Mouse (Mus musculus): ENCODE results near the gene Fam89b.
A peak's percentile ranks its signal among the peaks of the same experiment; 100 is the strongest.
"Not testable (repeated sequence)": the region's sequence is repeated elsewhere in the genome, so short reads cannot be mapped to it uniquely, and the experiment has no call there.

Fam89b gene

GRCm38 (mm10) chr19:5711218-5711617 lies 18.2 kb downstream of the Fam89b start:
- peak in 1 of 2 experiments; percentile 79 for DNase-seq (ENCODE audit: low spot score in 2 of 2)

GRCm38 (mm10) chr19:5710581-5710980 lies 18.9 kb downstream of the Fam89b start:
- no peak for DNase-seq (ENCODE audit: low spot score in 2 of 2)

- DNase-seq (ENCODE audit: low spot score in 2 of 2) = no peak
Observed at GRCm38 (mm10) chr19:5710068-5710467, 19.4 kb downstream of the Fam89b start.

- DNase-seq (ENCODE audit: low spot score in 2 of 2) = peak; percentile 60 to 81
Observed at GRCm38 (mm10) chr19:5704801-5705571, 24.5 kb downstream of the Fam89b start.

GRCm38 (mm10) chr19:5704163-5704800 lies 25.2 kb downstream of the Fam89b start, which contains the start of gene Kcnk7:
Gene Kcnk7 (plus strand): TSS chr19:5704367.
- DNase-seq (ENCODE audit: low spot score in 2 of 2) = peak; percentile 48 to 74

GRCm38 (mm10) chr19:5695849-5696462 lies 33.5 kb downstream of the Fam89b start:
- DNase-seq (ENCODE audit: low spot score in 2 of 2) = no peak

- no peak for DNase-seq (ENCODE audit: low spot score in 2 of 2)
Observed at GRCm38 (mm10) chr19:5693801-5694200, 35.7 kb downstream of the Fam89b start.

GRCm38 (mm10) chr19:5692913-5693396 lies 36.5 kb downstream of the Fam89b start:
- DNase-seq (ENCODE audit: low spot score in 2 of 2) = no peak

- DNase-seq (ENCODE audit: low spot score in 2 of 2) = no peak
Observed at GRCm38 (mm10) chr19:5692086-5692912, 37.2 kb downstream of the Fam89b start.

- no peak for DNase-seq (ENCODE audit: low spot score in 2 of 2)
Observed at GRCm38 (mm10) chr19:5691601-5692000, 37.9 kb downstream of the Fam89b start.

- DNase-seq (ENCODE audit: low spot score in 2 of 2) = peak in 1 of 2 experiments; percentile 46
Observed at GRCm38 (mm10) chr19:5690343-5690735, 39.1 kb downstream of the Fam89b start.

GRCm38 (mm10) chr19:5689565-5690342 lies 39.7 kb downstream of the Fam89b start:
- peak; percentile 84 to 85 for DNase-seq (ENCODE audit: low spot score in 2 of 2)

GRCm38 (mm10) chr19:5689088-5689428 lies 40.4 kb downstream of the Fam89b start:
- DNase-seq (ENCODE audit: low spot score in 2 of 2) = no peak

GRCm38 (mm10) chr19:5688200-5689087 lies 41.0 kb downstream of the Fam89b start, which contains the start of the genes Map3k11 and Pcnx3:
Gene Map3k11 (plus strand): TSS chr19:5688742.
Gene Pcnx3 (minus strand): TSS chr19:5688908.
- DNase-seq (ENCODE audit: low spot score in 2 of 2) = peak; percentile 91 to 96

GRCm38 (mm10) chr19:5687738-5688137 lies 41.7 kb downstream of the Fam89b start:
- DNase-seq (ENCODE audit: low spot score in 2 of 2) = no peak

GRCm38 (mm10) chr19:5686954-5687353 lies 42.5 kb downstream of the Fam89b start:
- not testable (repeated sequence) for DNase-seq (ENCODE audit: low spot score in 2 of 2)

GRCm38 (mm10) chr19:5686437-5686836 lies 43.0 kb downstream of the Fam89b start:
- no peak for DNase-seq (ENCODE audit: low spot score in 2 of 2)

GRCm38 (mm10) chr19:5685861-5686260 lies 43.6 kb downstream of the Fam89b start:
- DNase-seq (ENCODE audit: low spot score in 2 of 2) = no peak

GRCm38 (mm10) chr19:5685431-5685830 lies 44.0 kb downstream of the Fam89b start:
- no peak for DNase-seq (ENCODE audit: low spot score in 2 of 2)

- DNase-seq (ENCODE audit: low spot score in 2 of 2) = no peak
Observed at GRCm38 (mm10) chr19:5684985-5685384, 44.5 kb downstream of the Fam89b start.

Data from spleen, postnatal 10 days (tissue).